Mouse (Mus musculus) midbrain, embryonic 16.5 days (tissue): ENCODE data around the gene Rftn1. TPM values are rescaled to one million over a fixed set of nuclear protein-coding genes. Genes with fewer than 3 reads are reported as not detected.

ENCODE experiments used
- ATAC-seq: fragments of 200-750 bp; cut with Nextera tagmentation; 2 replicates; pipeline ENCODE4 v1.8.0; 2017; ENCODE audit warnings: moderate TSS enrichment
- H3K27ac ChIP-seq: fragments of 300-500 bp; sonication (generic); 2 replicates; pipeline ENCODE4 v1.5.1; 2014; ENCODE audit warnings: mild to moderate bottlenecking, low read length, mixed read lengths
- H3K27me3 ChIP-seq: fragments of 300-500 bp; sonication (generic); 2 replicates; pipeline ENCODE4 v1.6.1; 2014; ENCODE audit warnings: low read depth, low read length, mixed read lengths; ENCODE audit not compliant: control insufficient read depth, insufficient read depth
- H3K36me3 ChIP-seq: fragments of 300-500 bp; sonication (generic); 2 replicates; pipeline ENCODE4 v1.6.1; 2014; ENCODE audit warnings: mild to moderate bottlenecking, low read length, moderate library complexity, mixed read lengths; ENCODE audit not compliant: control insufficient read depth, insufficient read depth
- H3K4me1 ChIP-seq: fragments of 300-500 bp; sonication (generic); 2 replicates; pipeline ENCODE4 v1.6.1; 2014; ENCODE audit warnings: mild to moderate bottlenecking, low read length, mixed read lengths; ENCODE audit not compliant: control insufficient read depth, insufficient read depth
- H3K4me2 ChIP-seq: fragments of 300-500 bp; sonication (generic); 2 replicates; pipeline ENCODE4 v1.6.1; 2014; ENCODE audit warnings: mild to moderate bottlenecking, low read length, mixed read lengths
- H3K4me3 ChIP-seq: fragments of 300-500 bp; sonication (generic); 2 replicates; pipeline ENCODE4 v1.5.1; 2014; ENCODE audit warnings: low read depth, mild to moderate bottlenecking, low read length, moderate library complexity, mixed read lengths
- H3K9ac ChIP-seq: fragments of 300-500 bp; sonication (generic); 2 replicates; pipeline ENCODE4 v1.6.1; 2014; ENCODE audit warnings: low read depth, low read length, mixed read lengths
- H3K9me3 ChIP-seq: fragments of 300-500 bp; sonication (generic); replicated peaks from 2 replicates; pipeline ENCODE4 v1.6.1; 2014; ENCODE audit warnings: mild to moderate bottlenecking, low read length, mixed read lengths; ENCODE audit not compliant: control insufficient read depth, poor library complexity, severe bottlenecking
- WGBS: fragments of 180-500 bp; shearing (Covaris S2); extraction: QIAGEN DNeasy Blood & Tissue Kit; methylation state at CpG from one replicate; pipeline ENCODE4 v1.1.7; 2014; 5-methylcytosine and 5-hydroxymethylcytosine counted together
- polyA plus RNA-seq: library from polyadenylated mRNA; unstranded; fragments of >200 nt; fragmentation: Nextera tagmentation; extraction: Ambion mirVana; gene quantifications from 2 replicates; pipeline ENCODE4 v1.2.1, GENCODE M21; 2015

The Rftn1 gene
- polyA plus RNA-seq, 1 experiment from 2014 or later = 28.2 TPM

GRCm38 (mm10) chr17:50066822-50067713, 123.4 kb downstream of the Rftn1 start:
- ATAC-seq = no peak
- H3K4me2 ChIP-seq = no peak overlapping the region

GRCm38 (mm10) chr17:50063832-50064627, 126.4 kb downstream of the Rftn1 start:
- H3K36me3 ChIP-seq = no peaks in the 10 kb centered on the region
- H3K4me2 ChIP-seq = no peak overlapping the region
- H3K4me3 ChIP-seq = no peak overlapping the region
- WGBS = 79% methylated on average over 13 of the region's 13 CpGs
- no peaks in the 10 kb centered on the region for H3K27me3 ChIP-seq
- H3K9ac ChIP-seq = no peak overlapping the region
- no peak overlapping the region for H3K27ac ChIP-seq
- ATAC-seq = no peak
- no peaks in the 10 kb centered on the region for H3K9me3 ChIP-seq
- H3K4me1 ChIP-seq = no peaks in the 10 kb centered on the region

More at GRCm38 (mm10) chr17:50066822-50067713, 123.4 kb downstream of the Rftn1 start:
- Histone ChIP-seq H3K9ac (no peak overlapping the region), H3K36me3 (no peaks in the 10 kb centered on the region), H3K4me1 (no peaks in the 10 kb centered on the region), H3K27ac (no peak overlapping the region), H3K27me3 (no peaks in the 10 kb centered on the region), H3K9me3 (no peaks in the 10 kb centered on the region), H3K4me3 (no peak overlapping the region)
- WGBS = 79% methylated on average over 8 of the region's 8 CpGs

- no peaks in the 10 kb centered on the region for H3K27me3 ChIP-seq
- no peak overlapping the region for H3K4me3 ChIP-seq
- H3K4me2 ChIP-seq = no peak overlapping the region
- WGBS = 89% methylated on average over 4 of the region's 4 CpGs
- no peaks in the 10 kb centered on the region for H3K4me1 ChIP-seq
- H3K27ac ChIP-seq = no peak overlapping the region
- no peaks in the 10 kb centered on the region for H3K36me3 ChIP-seq
- H3K9ac ChIP-seq = no peak overlapping the region
- ATAC-seq = no peak
- H3K9me3 ChIP-seq = no peaks in the 10 kb centered on the region
Observed at GRCm38 (mm10) chr17:50062649-50063048, 127.8 kb downstream of the Rftn1 start.

GRCm38 (mm10) chr17:50061446-50061845, 129.0 kb downstream of the Rftn1 start:
- 96% methylated on average over 4 of the region's 4 CpGs for WGBS
- Histone ChIP-seq H3K27me3 (no peaks in the 10 kb centered on the region), H3K9me3 (no peaks in the 10 kb centered on the region), H3K4me2 (no peak overlapping the region), H3K36me3 (no peaks in the 10 kb centered on the region), H3K4me1 (no peaks in the 10 kb centered on the region), H3K27ac (no peak overlapping the region), H3K4me3 (no peak overlapping the region), H3K9ac (no peak overlapping the region)
- no peak for ATAC-seq

- Histone ChIP-seq H3K27me3 (no peaks in the 10 kb centered on the region), H3K9ac (no peak overlapping the region), H3K27ac (no peak overlapping the region), H3K4me2 (no peak overlapping the region), H3K9me3 (no peaks in the 10 kb centered on the region), H3K4me3 (no peak overlapping the region), H3K36me3 (no peaks in the 10 kb centered on the region), H3K4me1 (peaks cover 2% of the 10 kb centered on the region; the same call in 1 of the 2 replicates)
- ATAC-seq = no peak
- 69% methylated on average over 2 of the region's 2 CpGs for WGBS
Observed at GRCm38 (mm10) chr17:50060220-50060619, 130.3 kb downstream of the Rftn1 start.

DNA sequence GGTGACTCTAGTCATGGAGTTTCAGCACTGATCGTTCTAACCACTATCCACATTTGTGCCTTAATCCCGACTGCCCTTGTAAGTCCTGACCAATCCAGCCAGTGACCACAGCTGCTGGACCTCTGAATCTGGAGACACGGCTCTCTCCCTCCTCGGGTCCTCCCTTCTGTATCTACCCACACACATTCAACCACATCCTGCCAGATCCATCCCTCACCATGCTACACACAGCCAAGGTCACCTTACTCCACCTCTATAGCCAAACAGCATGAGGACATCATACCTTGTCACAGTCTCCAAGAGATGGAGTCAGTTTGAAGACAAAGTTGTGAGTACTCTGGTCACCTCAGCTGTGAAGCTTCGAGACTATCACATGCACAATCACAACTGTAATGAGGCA, 131.1 kb downstream of the Rftn1 start:
- Histone ChIP-seq H3K4me3 (no peak overlapping the region), H3K4me1 (peaks cover 4% of the 10 kb centered on the region; the same call in 1 of the 2 replicates), H3K4me2 (no peak overlapping the region), H3K9ac (no peak overlapping the region), H3K27me3 (no peaks in the 10 kb centered on the region), H3K27ac (no peak overlapping the region), H3K36me3 (no peaks in the 10 kb centered on the region), H3K9me3 (no peaks in the 10 kb centered on the region)
- WGBS = 89% methylated on average over 5 of the region's 5 CpGs
- no peak for ATAC-seq

DNA sequence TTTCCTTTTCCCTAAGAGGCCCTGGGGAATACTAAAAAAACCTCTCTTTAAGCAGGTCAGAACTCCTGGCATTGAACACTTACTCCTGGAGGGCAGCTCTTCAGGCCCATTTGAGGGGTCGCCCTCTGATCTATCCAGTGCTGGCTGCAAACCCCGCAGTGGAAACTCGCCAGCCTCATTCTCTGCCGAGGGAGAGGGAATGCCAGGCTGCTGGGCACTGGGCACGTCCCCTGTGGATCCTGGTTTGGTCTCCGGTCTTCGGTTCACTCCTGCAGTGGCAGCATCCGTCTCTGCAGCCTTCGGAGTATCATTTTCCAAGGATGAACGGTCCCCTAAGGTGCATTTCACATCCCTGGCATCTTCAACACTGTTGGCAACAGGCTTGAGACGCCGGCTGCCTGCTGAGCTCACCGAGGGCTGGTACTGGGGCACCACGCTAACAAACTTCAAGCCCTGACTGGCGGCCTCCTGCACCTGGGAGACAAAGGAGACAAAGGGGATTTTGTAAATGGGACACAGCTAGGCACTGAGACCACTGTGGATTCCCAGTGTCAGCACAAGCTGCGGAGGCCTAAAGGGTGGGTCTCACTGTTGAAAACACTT, 135.2 kb downstream of the Rftn1 start:
- peak; percentile 18 for ATAC-seq
- WGBS = 38% methylated on average over 16 of the region's 16 CpGs

DNA sequence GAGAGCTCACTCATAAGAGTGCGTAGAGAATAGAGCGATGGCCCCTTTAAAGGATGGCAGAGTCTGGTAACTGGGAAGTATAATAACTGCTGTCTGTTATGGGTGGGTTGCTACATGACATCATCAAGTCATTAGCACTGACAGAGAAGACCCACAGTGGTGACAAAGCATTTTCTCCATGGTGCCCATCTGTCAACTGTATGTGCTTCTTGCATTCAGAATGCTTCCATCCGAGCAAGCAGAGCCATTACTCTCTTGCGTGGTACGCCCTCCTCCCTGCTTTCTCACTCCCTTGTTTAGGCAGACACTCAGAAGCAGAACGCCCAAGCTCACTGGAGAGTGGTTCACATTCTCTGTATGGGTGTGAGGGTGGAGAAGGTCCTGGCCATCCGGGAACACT, 135.9 kb downstream of the Rftn1 start:
- Histone ChIP-seq H3K4me3 (no peak overlapping the region), H3K9ac (no peak overlapping the region), H3K9me3 (no peaks in the 10 kb centered on the region), H3K27me3 (no peaks in the 10 kb centered on the region), H3K4me2 (no peak overlapping the region), H3K4me1 (peaks cover 4% of the 10 kb centered on the region; the same call in 1 of the 2 replicates), H3K27ac (no peak overlapping the region), H3K36me3 (no peaks in the 10 kb centered on the region)
- 78% methylated on average over 7 of the region's 7 CpGs for WGBS
- ATAC-seq = no peak

More for the DNA sequence above, 135.2 kb downstream of the Rftn1 start:
- Histone ChIP-seq H3K27ac (peak overlapping the region; percentile 53), H3K4me2 (no peak overlapping the region), H3K27me3 (no peaks in the 10 kb centered on the region), H3K9ac (no peak overlapping the region), H3K4me3 (no peak overlapping the region), H3K9me3 (no peaks in the 10 kb centered on the region), H3K36me3 (no peaks in the 10 kb centered on the region), H3K4me1 (peaks cover 4% of the 10 kb centered on the region; the same call in 1 of the 2 replicates)
